ENCODE assay signal across 42 mouse cellular contexts in the genomic region with DNA sequence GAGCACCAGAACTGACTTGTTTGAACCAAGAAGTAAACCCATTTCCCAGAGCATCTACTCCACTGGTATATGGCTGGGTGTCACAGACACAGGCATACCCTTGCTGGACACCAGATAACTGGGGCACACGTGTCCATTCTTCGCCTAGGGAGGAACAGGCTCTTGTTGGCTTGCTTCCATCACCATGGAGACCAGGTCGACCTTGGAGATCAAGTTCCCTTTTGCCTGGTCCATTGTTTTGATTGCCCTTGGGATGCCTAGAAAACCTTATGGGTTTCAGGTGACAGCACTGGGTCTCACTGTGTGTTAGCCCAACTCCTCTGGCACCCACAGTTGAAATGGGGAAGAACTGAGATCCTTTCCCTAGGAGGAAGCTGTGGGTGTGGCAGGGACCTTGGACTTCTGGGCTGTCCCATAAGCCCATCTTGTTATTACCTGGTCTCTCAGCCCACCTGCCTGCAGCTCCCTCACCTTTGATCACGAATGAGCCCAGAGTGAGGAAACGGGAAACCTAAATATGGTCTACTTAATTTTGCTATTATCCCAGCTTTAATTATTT. TPM values are rescaled to one million over a fixed set of nuclear protein-coding genes. Genes with fewer than 3 reads are reported as not detected.
DNase-seq lines count a peak whose midpoint lies in the region; ATAC-seq and TF ChIP-seq lines count a peak whose summit lies in the region.
"Had no signal": no experiment of that assay in that cellular context is flagged by ENCODE, and none has a peak within 500 bp of the region (broad histone marks: within the 10 kb centered on the region; RNA-seq: fewer than 3 reads in every experiment).

No protein-coding gene starts in this region.

- no peaks in the 10 kb centered on the region for H3K27me3 ChIP-seq in forebrain, embryonic 10.5 days (ENCODE audit: poor library complexity, severe bottlenecking)
- no peaks in the 10 kb centered on the region for H3K27me3 ChIP-seq in forebrain, postnatal 0 days (ENCODE audit: insufficient read depth, low read length)
- H3K27me3 ChIP-seq in kidney, postnatal 0 days (ENCODE audit: insufficient read depth, low read length) = no peaks in the 10 kb centered on the region
- no peaks in the 10 kb centered on the region for H3K27me3 ChIP-seq in embryonic facial prominence, embryonic 13.5 days
- no peaks in the 10 kb centered on the region for H3K27me3 ChIP-seq in intestine, postnatal 0 days (replicated peaks; ENCODE audit: control insufficient read depth, insufficient read depth, low read length)
- no peaks in the 10 kb centered on the region; the same call in 1 of the 2 replicates for H3K27me3 ChIP-seq in heart, embryonic 11.5 days (ENCODE audit: control insufficient read depth, insufficient read depth, low read length)
- H3K27me3 ChIP-seq: hindbrain, embryonic 12.5 days; midbrain, embryonic 15.5 days; Patski had no signal

- 0 out of 2 replicates have a peak, but pooled peaks cover 3% of the 10 kb centered on the region for H3K9me3 ChIP-seq in forebrain, embryonic 10.5 days
- H3K9me3 ChIP-seq in forebrain, postnatal 0 days (ENCODE audit: low read length) = no peaks in the 10 kb centered on the region
- H3K9me3 ChIP-seq in kidney, postnatal 0 days (replicated peaks; ENCODE audit: low read length) = no peaks in the 10 kb centered on the region
- no peaks in the 10 kb centered on the region for H3K9me3 ChIP-seq in embryonic facial prominence, embryonic 13.5 days
- no peaks in the 10 kb centered on the region for H3K9me3 ChIP-seq in intestine, postnatal 0 days (ENCODE audit: control insufficient read depth)
- no peaks in the 10 kb centered on the region for H3K9me3 ChIP-seq in heart, embryonic 11.5 days (replicated peaks; ENCODE audit: control insufficient read depth, low read length)
- H3K9me3 ChIP-seq: hindbrain, embryonic 12.5 days; midbrain, embryonic 10.5 days; midbrain, embryonic 15.5 days had no signal

- no peak for DNase-seq in forebrain, embryonic 10.5 days (ENCODE audit: extremely low spot score, low spot score)
- no peak for DNase-seq in forebrain, postnatal 0 days
- DNase-seq in kidney, postnatal 0 days (ENCODE audit: low spot score) = peak; percentile 55
- DNase-seq in kidney, postnatal 36 days = no peak
- no peak for DNase-seq in layer of hippocampus, adult 11-12 months (ENCODE audit: low spot score)
- DNase-seq: adrenal gland, adult 2 months; cerebellum, adult 8-10 months; cerebellum, postnatal 36 days; embryo, embryonic 11 days; kidney, adult 2 months; layer of hippocampus, adult 9-11 months; liver; lung, adult 2 months; lung, postnatal 10 days; right cerebral cortex, postnatal 4 days; thymus, adult 18-20 months; thymus, postnatal 25 days had no signal

- WGBS in forebrain, embryonic 10.5 days = 80% methylated on average over 5 of the region's 5 CpGs
- WGBS in forebrain, postnatal 0 days = 90% methylated on average over 5 of the region's 5 CpGs
- 41% methylated on average over 5 of the region's 5 CpGs for WGBS in kidney, postnatal 0 days
- 60% methylated on average over 5 of the region's 5 CpGs for WGBS in embryonic facial prominence, embryonic 13.5 days
- 49% methylated on average over 5 of the region's 5 CpGs for WGBS in intestine, postnatal 0 days
- 70% methylated on average over 5 of the region's 5 CpGs for WGBS in heart, embryonic 11.5 days (ENCODE audit: insufficient replicate concordance)

- 0 out of 2 replicates have a peak overlapping the region, but pooled peaks have one; percentile 3 for H3K27ac ChIP-seq in forebrain, embryonic 10.5 days
- no peak overlapping the region for H3K27ac ChIP-seq in forebrain, postnatal 0 days (ENCODE audit: low read depth, low read length)
- H3K27ac ChIP-seq in kidney, postnatal 0 days = no peak overlapping the region
- H3K27ac ChIP-seq in embryonic facial prominence, embryonic 13.5 days = no peak overlapping the region
- H3K27ac ChIP-seq in intestine, postnatal 0 days (ENCODE audit: low read depth, low read length) = no peak overlapping the region
- no peak overlapping the region for H3K27ac ChIP-seq in heart, embryonic 11.5 days (ENCODE audit: low read depth, low read length)
- H3K27ac ChIP-seq: hindbrain, embryonic 12.5 days; liver, embryonic 14.5 days; macrophage; midbrain, embryonic 10.5 days; midbrain, embryonic 15.5 days; stomach, postnatal 0 days had no signal

- peaks cover 14% of the 10 kb centered on the region for H3K4me1 ChIP-seq in forebrain, embryonic 10.5 days
- H3K4me1 ChIP-seq in forebrain, postnatal 0 days (ENCODE audit: insufficient read depth) = no peaks in the 10 kb centered on the region
- no peaks in the 10 kb centered on the region for H3K4me1 ChIP-seq in kidney, postnatal 0 days (replicated peaks; ENCODE audit: insufficient read depth, low read length)
- H3K4me1 ChIP-seq in embryonic facial prominence, embryonic 13.5 days = peaks cover 3% of the 10 kb centered on the region; the same call in 1 of the 2 replicates
- no peaks in the 10 kb centered on the region for H3K4me1 ChIP-seq in intestine, postnatal 0 days (replicated peaks; ENCODE audit: control insufficient read depth, insufficient read depth, low read length)
- peaks cover 12% of the 10 kb centered on the region for H3K4me1 ChIP-seq in heart, embryonic 11.5 days (ENCODE audit: control insufficient read depth, insufficient read depth, low read length)

- no peak overlapping the region for H3K4me2 ChIP-seq in forebrain, postnatal 0 days (ENCODE audit: low read depth)
- no peak overlapping the region for H3K4me2 ChIP-seq in kidney, postnatal 0 days (ENCODE audit: low read length)
- no peak overlapping the region for H3K4me2 ChIP-seq in embryonic facial prominence, embryonic 13.5 days
- no peak overlapping the region for H3K4me2 ChIP-seq in intestine, postnatal 0 days (replicated peaks; ENCODE audit: low read depth)
- H3K4me2 ChIP-seq in heart, embryonic 11.5 days = no peak overlapping the region
- H3K4me2 ChIP-seq: hindbrain, embryonic 12.5 days; midbrain, embryonic 15.5 days had no signal

- no peak overlapping the region for H3K9ac ChIP-seq in forebrain, postnatal 0 days
- no peak overlapping the region for H3K9ac ChIP-seq in kidney, postnatal 0 days (ENCODE audit: low read depth, low read length)
- H3K9ac ChIP-seq in embryonic facial prominence, embryonic 13.5 days = no peak overlapping the region
- H3K9ac ChIP-seq in intestine, postnatal 0 days (ENCODE audit: low read depth, low read length) = no peak overlapping the region
- H3K9ac ChIP-seq in heart, embryonic 11.5 days (ENCODE audit: low read depth, low read length) = no peak overlapping the region
- H3K9ac ChIP-seq: hindbrain, embryonic 12.5 days; liver, embryonic 14.5 days; midbrain, embryonic 15.5 days had no signal

- H3K4me3 ChIP-seq in forebrain, embryonic 10.5 days = no peak overlapping the region
- no peak overlapping the region for H3K4me3 ChIP-seq in forebrain, postnatal 0 days (ENCODE audit: low read depth, low read length)
- H3K4me3 ChIP-seq in kidney, postnatal 0 days (replicated peaks; ENCODE audit: low read depth, low read length) = no peak overlapping the region
- no peak overlapping the region for H3K4me3 ChIP-seq in embryonic facial prominence, embryonic 13.5 days
- no peak overlapping the region for H3K4me3 ChIP-seq in intestine, postnatal 0 days (ENCODE audit: low read depth, low read length)
- no peak overlapping the region for H3K4me3 ChIP-seq in heart, embryonic 11.5 days (ENCODE audit: low read depth, low read length)
- H3K4me3 ChIP-seq: hindbrain, embryonic 12.5 days; midbrain, embryonic 10.5 days; midbrain, embryonic 15.5 days had no signal

- no peaks in the 10 kb centered on the region for H3K36me3 ChIP-seq in forebrain, embryonic 10.5 days (replicated peaks)
- no peaks in the 10 kb centered on the region for H3K36me3 ChIP-seq in forebrain, postnatal 0 days (ENCODE audit: insufficient read depth)
- H3K36me3 ChIP-seq in kidney, postnatal 0 days (ENCODE audit: insufficient read depth, low read length) = no peaks in the 10 kb centered on the region
- H3K36me3 ChIP-seq in embryonic facial prominence, embryonic 13.5 days = no peaks in the 10 kb centered on the region
- H3K36me3 ChIP-seq in intestine, postnatal 0 days (ENCODE audit: control insufficient read depth, insufficient read depth) = no peaks in the 10 kb centered on the region
- no peaks in the 10 kb centered on the region for H3K36me3 ChIP-seq in heart, embryonic 11.5 days (ENCODE audit: control insufficient read depth, insufficient read depth, low read length)
- H3K36me3 ChIP-seq: hindbrain, embryonic 12.5 days; midbrain, embryonic 10.5 days; midbrain, embryonic 15.5 days had no signal

- ATAC-seq in forebrain, postnatal 0 days = no peak
- no peak for ATAC-seq in kidney, postnatal 0 days (replicated peaks; ENCODE audit: low FRiP score, low read depth)
- 0 out of 2 replicates have a peak, but pooled peaks have one; percentile 10 for ATAC-seq in embryonic facial prominence, embryonic 13.5 days (ENCODE audit: insufficient number of reproducible peaks, insufficient read depth, low FRiP score, low TSS enrichment, low read depth)
- ATAC-seq in intestine, postnatal 0 days = peak; percentile 47
- no peak for ATAC-seq in heart, embryonic 11.5 days (replicated peaks; ENCODE audit: insufficient number of reproducible peaks, low FRiP score, low TSS enrichment)
- ATAC-seq: forebrain, embryonic 14.5 days; midbrain, embryonic 15.5 days; Patski had no signal

- no peak for TF ChIP-seq CTCF in forebrain, postnatal 0 days (IDR thresholded peaks at IDR 0.05; ENCODE audit: low read depth)
- no peak for TF ChIP-seq CTCF in kidney, postnatal 0 days (IDR thresholded peaks at IDR 0.05; ENCODE audit: low read depth)
- no peak for TF ChIP-seq CTCF in intestine, postnatal 0 days (IDR thresholded peaks at IDR 0.05; ENCODE audit: low read depth)

RNA-seq across cellular contexts. Expression of a gene that starts 4.6 kb away (rescaled TPM):
- not detected in 2 replicates for polyA plus RNA-seq in forebrain, embryonic 10.5 days (2016; fragmentation: Nextera tagmentation; extraction: Ambion mirVana)
- total RNA-seq in forebrain, postnatal 0 days (2014; rRNA removed) = not detected in 2 replicates
- not detected in 2 replicates for polyA plus RNA-seq in forebrain, postnatal 0 days (2015; fragmentation: Nextera tagmentation; extraction: Ambion mirVana)
- not detected in 2 replicates for polyA plus RNA-seq in kidney, postnatal 0 days (2015; fragmentation: Nextera tagmentation; extraction: Ambion mirVana)
- polyA plus RNA-seq in embryonic facial prominence, embryonic 13.5 days (2015; fragmentation: Nextera tagmentation; extraction: Ambion mirVana) = not detected in 2 replicates
- not detected in 2 replicates for polyA plus RNA-seq in intestine, postnatal 0 days (2015; fragmentation: Nextera tagmentation; extraction: Ambion mirVana)
- not detected in 2 replicates for polyA plus RNA-seq in heart, embryonic 11.5 days (2014; fragmentation: Nextera tagmentation; extraction: Ambion mirVana)
- total RNA-seq: adrenal gland, adult 2 months; gastrocnemius, adult 8-10 months; gastrocnemius, postnatal 4 days; heart, adult 8-10 months; heart, postnatal 25 days; left cerebral cortex, postnatal 10 days; MEL; neutrophil, adult 5-6 weeks had no signal
- polyA plus RNA-seq: adrenal gland, adult 2 months; C2C12; forebrain, embryonic 14.5 days; frontal cortex, adult 2 months; heart, embryonic 14.5 days; kidney, adult 2 months; large intestine, adult 2 months; limb, embryonic 11.5 days; liver, embryonic 14.5 days; lung, adult 2 months; macrophage; midbrain, embryonic 10.5 days; neural tube, embryonic 11.5 days; spleen, adult 2 months; stomach, postnatal 0 days had no signal

RNA-seq across cellular contexts. Expression of a gene that starts 49.6 kb away (rescaled TPM):
- 52.1 and 60.1 TPM in 2 replicates for polyA plus RNA-seq in forebrain, embryonic 10.5 days (2016; fragmentation: Nextera tagmentation; extraction: Ambion mirVana)
- 33.3 and 55.5 TPM in 2 replicates for total RNA-seq in forebrain, postnatal 0 days (2014; rRNA removed)
- polyA plus RNA-seq in forebrain, postnatal 0 days (2015; fragmentation: Nextera tagmentation; extraction: Ambion mirVana) = 31.2 and 33.9 TPM in 2 replicates
- polyA plus RNA-seq in kidney, postnatal 0 days (2015; fragmentation: Nextera tagmentation; extraction: Ambion mirVana) = 60.1 and 70.7 TPM in 2 replicates
- polyA plus RNA-seq in embryonic facial prominence, embryonic 13.5 days (2015; fragmentation: Nextera tagmentation; extraction: Ambion mirVana) = 46.1 and 52.6 TPM in 2 replicates
- 42.5 and 54.8 TPM in 2 replicates for polyA plus RNA-seq in intestine, postnatal 0 days (2015; fragmentation: Nextera tagmentation; extraction: Ambion mirVana)
- polyA plus RNA-seq in heart, embryonic 11.5 days (2014; fragmentation: Nextera tagmentation; extraction: Ambion mirVana) = 17.5 and 26.3 TPM in 2 replicates

Comparison
In these comparisons a context has a peak if more than half of its experiments do, and no peak if none do; other contexts are left out.
1. ATAC-seq: peak in embryonic facial prominence, embryonic 13.5 days (single experiment) and intestine, postnatal 0 days (single experiment); none in forebrain, postnatal 0 days (single experiment), kidney, postnatal 0 days (single experiment) and heart, embryonic 11.5 days (single experiment).